Comparison of ENCODE assay signal across 14 mouse cellular contexts in the genomic region with DNA sequence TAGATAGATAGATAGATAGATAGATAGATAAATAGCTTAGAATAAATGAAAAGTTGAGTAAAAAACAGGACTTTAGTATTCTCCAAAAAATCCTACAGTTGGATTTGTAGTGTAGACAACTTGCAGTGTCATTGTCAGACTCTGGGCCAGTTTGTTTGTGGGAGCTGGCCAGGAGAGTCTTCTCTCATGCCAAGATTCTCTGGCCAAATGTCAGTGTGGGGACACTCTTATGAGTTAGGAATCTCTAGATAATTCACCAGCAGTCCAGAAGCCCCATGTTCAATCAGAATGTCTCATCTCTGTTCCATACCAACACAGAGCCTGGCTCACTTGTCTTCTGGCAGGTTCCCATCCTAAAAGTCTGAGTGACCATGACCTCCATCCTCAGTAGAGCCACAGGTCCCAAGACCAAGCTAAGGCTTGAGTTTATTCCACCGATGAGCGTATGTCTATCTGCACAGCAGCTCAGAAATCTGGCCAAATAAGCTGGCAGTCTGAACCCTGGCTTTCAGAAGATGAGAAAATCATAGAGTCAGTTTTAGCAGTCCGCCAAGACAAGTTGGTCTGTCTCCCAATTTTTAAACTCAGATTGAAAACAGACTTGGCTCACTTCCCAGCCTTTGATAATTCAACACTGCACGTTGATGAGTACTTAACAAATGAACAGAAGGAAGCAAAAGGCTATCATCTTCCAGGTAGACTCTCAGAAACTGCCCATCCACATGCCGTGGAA.
DNase-seq lines count a peak whose midpoint lies in the region; ATAC-seq and TF ChIP-seq lines count a peak whose summit lies in the region.
"Had no signal": no experiment of that assay in that cellular context is flagged by ENCODE, and none has a peak within 500 bp of the region (broad histone marks: within the 10 kb centered on the region; RNA-seq: fewer than 3 reads in every experiment).

No protein-coding gene starts in this region.

- no peak overlapping the region for H3K4me2 ChIP-seq in lung, embryonic 14.5 days
- H3K4me2 ChIP-seq: heart, embryonic 15.5 days; liver, embryonic 13.5 days; stomach, embryonic 15.5 days had no signal

- no peak overlapping the region for H3K4me3 ChIP-seq in lung, embryonic 14.5 days (ENCODE audit: low read depth, low read length)
- H3K4me3 ChIP-seq in lung, adult 2 months (replicated peaks; ENCODE audit: extremely low read depth, low read depth, low read length) = no peak overlapping the region
- H3K4me3 ChIP-seq: heart, embryonic 15.5 days; liver, embryonic 13.5 days; stomach, embryonic 15.5 days had no signal

- intact Hi-C loops in heart, postnatal 25 days (cut with DNase I) = no loop called here

- DNase-seq in heart, adult 11 months = peak; percentile 52
- DNase-seq in heart, postnatal 25 days (ENCODE audit: low spot score) = no peak
- DNase-seq in lung, embryonic 14.5 days = peak; percentile 55
- DNase-seq in lung, adult 2 months = no peak
- DNase-seq in cerebellum, adult 11 months = peak; percentile 16
- DNase-seq in cerebellum, postnatal 25 days = peak; percentile 29 to 40
- no peak for DNase-seq in kidney, postnatal 14 days
- DNase-seq: embryo, embryonic 11 days; gastrocnemius, postnatal 10 days; kidney, postnatal 25 days; liver, embryonic 13.5 days; thymus, postnatal 4 days had no signal

- no peaks in the 10 kb centered on the region for H3K27me3 ChIP-seq in lung, embryonic 14.5 days (ENCODE audit: insufficient read depth, low read length)
- H3K27me3 ChIP-seq: heart, embryonic 15.5 days; liver, embryonic 13.5 days; stomach, embryonic 15.5 days had no signal

- H3K36me3 ChIP-seq in lung, embryonic 14.5 days (ENCODE audit: insufficient read depth) = no peaks in the 10 kb centered on the region
- H3K36me3 ChIP-seq: heart, embryonic 15.5 days; liver, embryonic 13.5 days; stomach, embryonic 15.5 days had no signal

- H3K9ac ChIP-seq in lung, embryonic 14.5 days = no peak overlapping the region
- H3K9ac ChIP-seq: heart, embryonic 15.5 days; liver, embryonic 13.5 days; stomach, embryonic 15.5 days had no signal

- WGBS in lung, embryonic 14.5 days = 52% methylated on average over 5 of the region's 5 CpGs
- WGBS in lung, adult 2 months = 59% methylated on average over 5 of the region's 5 CpGs

- no peak for TF ChIP-seq CTCF in lung, embryonic 14.5 days (IDR thresholded peaks at IDR 0.05; ENCODE audit: low read depth)
- TF ChIP-seq CTCF in lung, adult 2 months (IDR thresholded peaks at IDR 0.05; ENCODE audit: insufficient read depth, low read length) = no peak

- H3K27ac ChIP-seq in lung, embryonic 14.5 days (ENCODE audit: low read depth) = no peak overlapping the region
- H3K27ac ChIP-seq: heart, embryonic 15.5 days; liver, embryonic 13.5 days; stomach, embryonic 15.5 days had no signal

- H3K4me1 ChIP-seq in lung, embryonic 14.5 days (ENCODE audit: insufficient read depth) = 0 out of 2 replicates have a peak, but pooled peaks cover 5% of the 10 kb centered on the region
- H3K4me1 ChIP-seq in lung, adult 2 months (ENCODE audit: control insufficient read depth, insufficient read depth, low read length) = no peaks in the 10 kb centered on the region
- H3K4me1 ChIP-seq: liver, embryonic 13.5 days; stomach, embryonic 15.5 days had no signal

- TF ChIP-seq POLR2A in lung, adult 2 months (IDR thresholded peaks at IDR 0.05; ENCODE audit: borderline replicate concordance, extremely low read depth, low read depth, low read length) = no peak

- H3K9me3 ChIP-seq in lung, embryonic 14.5 days (ENCODE audit: low read depth, low read length) = no peaks in the 10 kb centered on the region
- H3K9me3 ChIP-seq: heart, embryonic 15.5 days; liver, embryonic 13.5 days; stomach, embryonic 15.5 days had no signal

- ATAC-seq in lung, embryonic 14.5 days (ENCODE audit: insufficient read depth) = no peak

Comparison
In these comparisons a context has a peak if more than half of its experiments do, and no peak if none do; other contexts are left out.
1. DNase-seq: peak in heart, adult 11 months (single experiment), lung, embryonic 14.5 days (single experiment), cerebellum, adult 11 months (single experiment) and cerebellum, postnatal 25 days (2 of 2); none in heart, postnatal 25 days (single experiment), lung, adult 2 months (single experiment) and kidney, postnatal 14 days (single experiment).